Mouse (Mus musculus) liver, embryonic 18 days (tissue): ENCODE data around the gene Magel2. TPM values are rescaled to one million over a fixed set of nuclear protein-coding genes. Genes with fewer than 3 reads are reported as not detected.

Experiments
- polyA plus RNA-seq: library from polyadenylated mRNA; depleted of rRNA; stranded (reverse); fragments of >200 nt; gene quantifications from 2 replicates; pipeline ENCODE4 v1.2.3, GENCODE M21; 2012; rRNA removed

Magel2 gene
- 0.02 TPM in 2 replicates for polyA plus RNA-seq

GRCm38 (mm10) chr7:62376510-62377304, at the start of gene Magel2:
TSS of gene Magel2 (plus strand) at chr7:62377010.

GRCm38 (mm10) chr7:62346269-62346668, 30.5 kb upstream of the Magel2 start, which contains the start of gene Ndn:
TSS of gene Ndn (plus strand) at chr7:62346569.

DNA sequence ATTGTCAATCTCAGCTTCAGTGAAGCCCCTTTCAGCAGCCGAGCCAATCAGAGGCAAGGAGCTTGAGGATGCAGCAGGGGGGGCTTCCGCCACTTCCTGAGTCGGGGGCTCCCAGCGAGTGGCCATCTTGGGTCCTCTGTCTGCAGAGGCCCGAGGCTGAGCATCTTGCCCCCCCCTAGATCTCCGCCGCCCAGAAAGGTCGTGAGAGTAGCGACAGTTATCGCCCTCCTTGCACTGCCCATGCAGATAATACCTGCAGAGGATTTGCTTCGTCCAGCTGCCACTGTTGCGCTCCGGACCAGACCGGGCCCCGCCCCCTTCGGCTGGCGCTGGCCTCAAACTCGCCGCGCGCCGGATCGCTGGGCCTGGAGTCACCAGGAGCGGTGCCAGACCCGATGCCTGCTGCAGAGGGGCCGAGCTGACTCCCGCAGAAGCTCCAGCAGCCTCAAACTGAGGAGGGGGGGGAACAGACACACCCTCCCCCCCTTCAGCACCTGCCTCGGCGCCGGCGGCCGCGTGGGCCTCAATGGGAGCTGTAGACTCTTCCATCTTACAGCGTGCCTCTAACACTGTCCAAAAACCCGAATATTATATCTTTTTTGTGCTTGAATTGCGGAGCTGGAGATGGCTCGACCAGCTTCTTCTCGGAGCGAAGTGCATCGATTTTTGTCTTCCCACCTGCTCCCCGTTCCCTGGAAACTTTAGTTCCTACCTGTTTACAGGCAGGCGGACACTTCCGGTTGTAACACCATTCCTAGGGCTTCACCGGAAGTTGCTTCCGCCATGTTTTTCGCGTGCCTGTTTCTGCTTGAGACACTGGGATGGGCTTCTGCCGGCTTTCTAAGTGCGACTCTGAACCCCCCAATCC, 42.9 kb downstream of the Magel2 start, which contains the start of gene Mkrn3:
Gene Mkrn3, minus strand, starts transcription at position 647 of the 868 bp plus-strand sequence.

Other genes with a start within 250 kb of the Magel2 start
- 2.0 and 2.3 TPM in 2 replicates for gene Ndn, start 30.4 kb upstream of the Magel2 start, polyA plus RNA-seq
- 0.42 TPM in 2 replicates for gene Mkrn3, start 43.1 kb downstream of the Magel2 start, polyA plus RNA-seq
- 0.36 and 0.38 TPM in 2 replicates for gene Peg12, start 87.5 kb downstream of the Magel2 start, polyA plus RNA-seq